Mouse (Mus musculus) fibroblast of lung, adult 2 months (primary cell): ENCODE data around the gene Gm11172.
"Not testable (repeated sequence)": the region's sequence is repeated elsewhere in the genome, so short reads cannot be mapped to it uniquely, and the experiment has no call there.

ENCODE experiments used
- DNase-seq: peaks from one replicate; pipeline ENCODE4 v3.0.0-alpha.2; 2011; ENCODE audit warnings: low read depth

Gm11172 gene

GRCm38 (mm10) chr16:10834542-10834910 is 21.8 kb downstream of the Gm11172 start:
- no peak for DNase-seq

GRCm38 (mm10) chr16:10834911-10835587 is 22.3 kb downstream of the Gm11172 start, which contains the start of gene Rmi2:
Rmi2 (plus strand) TSS chr16:10835059.
- no peak for DNase-seq

- no peak for DNase-seq
Observed at GRCm38 (mm10) chr16:10836388-10836787, 23.7 kb downstream of the Gm11172 start.

GRCm38 (mm10) chr16:10837250-10837649 is 24.5 kb downstream of the Gm11172 start:
- DNase-seq = no peak

GRCm38 (mm10) chr16:10837903-10838302 is 25.2 kb downstream of the Gm11172 start:
- no peak for DNase-seq

- no peak for DNase-seq
Observed at GRCm38 (mm10) chr16:10838487-10839245, 26.0 kb downstream of the Gm11172 start.

- no peak for DNase-seq
Observed at GRCm38 (mm10) chr16:10840018-10840417, 27.3 kb downstream of the Gm11172 start.

GRCm38 (mm10) chr16:10842282-10842855 is 29.7 kb downstream of the Gm11172 start:
- DNase-seq = no peak

GRCm38 (mm10) chr16:10843486-10844318 is 31.0 kb downstream of the Gm11172 start:
- no peak for DNase-seq

GRCm38 (mm10) chr16:10844319-10844670 is 31.6 kb downstream of the Gm11172 start:
- DNase-seq = no peak

GRCm38 (mm10) chr16:10845952-10846351 is 33.2 kb downstream of the Gm11172 start:
- DNase-seq = no peak

GRCm38 (mm10) chr16:10846503-10846902 is 33.8 kb downstream of the Gm11172 start:
- DNase-seq = peak; percentile 88

- peak; percentile 92 for DNase-seq
Observed at GRCm38 (mm10) chr16:10849965-10850861, 37.5 kb downstream of the Gm11172 start.

- DNase-seq = peak; percentile 84
Observed at GRCm38 (mm10) chr16:10850905-10851304, 38.2 kb downstream of the Gm11172 start.

- DNase-seq = not testable (repeated sequence)
Observed at GRCm38 (mm10) chr16:10852216-10852615, 39.5 kb downstream of the Gm11172 start.

- no peak for DNase-seq
Observed at GRCm38 (mm10) chr16:10859726-10860245, 47.1 kb downstream of the Gm11172 start.

- DNase-seq = no peak
Observed at GRCm38 (mm10) chr16:10861408-10861807, 48.7 kb downstream of the Gm11172 start.
